Mouse (Mus musculus): ENCODE measurements around the gene Nprl2.

The Nprl2 gene

DNA sequence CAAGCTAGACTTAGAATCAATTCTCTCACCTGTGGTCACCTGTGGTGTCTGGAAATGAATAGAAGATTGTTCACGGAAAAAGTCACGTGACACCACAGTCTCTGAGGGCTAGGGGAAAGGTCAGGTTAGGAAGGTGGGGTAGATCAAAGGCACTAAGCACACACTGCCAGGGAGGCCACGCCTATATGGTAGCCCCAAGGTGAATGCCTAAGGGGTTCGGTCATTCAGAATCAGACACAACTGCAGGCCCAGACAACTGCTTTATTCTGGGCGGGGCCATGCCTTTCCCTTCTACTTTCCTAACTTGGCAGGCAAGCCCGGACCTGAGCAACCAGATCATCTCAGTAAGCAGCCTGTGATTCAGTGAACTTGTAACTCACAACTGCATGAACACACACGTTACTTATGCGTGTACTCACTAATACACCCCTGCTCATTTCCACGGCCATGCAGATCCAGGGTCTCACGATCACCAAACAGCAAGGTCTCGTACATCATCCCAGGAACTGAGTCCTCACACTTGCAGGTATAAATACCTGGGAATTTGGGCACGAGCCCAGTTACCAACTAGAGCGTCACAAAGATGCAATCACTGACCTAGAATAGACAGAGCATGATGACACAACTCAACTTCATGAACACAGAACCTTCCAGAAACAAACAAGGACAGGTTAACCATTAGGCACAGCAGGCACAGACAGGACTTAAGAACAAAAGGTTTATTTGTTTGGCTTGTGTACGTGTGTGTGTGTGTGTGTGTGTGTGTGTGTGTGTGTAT, 33.7 kb downstream of the Nprl2 start:
- no peak for DNase-seq (ENCODE audit: inconsistent age in 2 of 2, low spot score in 1 of 2)

DNA sequence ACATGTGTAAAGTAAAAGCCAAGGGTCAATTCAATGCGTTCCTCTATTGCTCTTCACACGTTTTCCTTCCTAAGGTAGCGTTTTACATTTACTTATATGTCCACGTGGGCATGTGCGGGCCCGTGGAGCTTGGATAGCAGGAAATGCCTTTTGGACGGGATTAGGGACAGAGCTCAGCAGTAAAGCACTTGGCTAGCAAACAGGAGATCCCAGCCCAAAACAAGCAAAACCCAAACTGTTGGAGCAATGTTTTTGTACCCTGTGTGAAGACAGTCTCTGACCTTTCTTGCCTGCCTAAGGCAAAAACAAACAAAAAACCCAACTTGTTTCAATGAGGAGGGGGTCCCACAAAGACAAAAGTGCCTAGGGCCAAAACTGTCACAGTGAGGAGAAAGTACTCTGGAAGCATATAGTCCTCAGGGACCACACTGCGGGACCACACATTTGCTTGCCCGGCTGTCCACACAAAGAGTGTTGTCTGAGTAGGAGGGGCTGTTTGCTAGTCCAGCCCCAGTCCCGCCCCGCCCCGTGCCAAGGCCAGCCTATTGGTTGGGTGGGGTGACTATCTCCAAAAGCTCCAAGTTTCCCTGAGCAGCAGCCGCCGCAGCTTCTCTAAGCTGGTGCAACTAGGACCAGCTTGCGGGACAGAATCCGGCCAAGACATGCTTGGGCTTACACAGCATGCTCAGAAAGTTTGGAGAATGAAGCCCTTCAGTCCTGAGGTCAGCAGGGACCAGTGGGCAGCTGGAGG, 34.5 kb downstream of the Nprl2 start, which contains the start of gene Hyal1:
Gene Hyal1 (plus strand): TSS at position 571 of the 751 bp plus-strand sequence.
- DNase-seq (ENCODE audit: inconsistent age in 2 of 2, low spot score in 1 of 2): peak; percentile 83 to 95

DNA sequence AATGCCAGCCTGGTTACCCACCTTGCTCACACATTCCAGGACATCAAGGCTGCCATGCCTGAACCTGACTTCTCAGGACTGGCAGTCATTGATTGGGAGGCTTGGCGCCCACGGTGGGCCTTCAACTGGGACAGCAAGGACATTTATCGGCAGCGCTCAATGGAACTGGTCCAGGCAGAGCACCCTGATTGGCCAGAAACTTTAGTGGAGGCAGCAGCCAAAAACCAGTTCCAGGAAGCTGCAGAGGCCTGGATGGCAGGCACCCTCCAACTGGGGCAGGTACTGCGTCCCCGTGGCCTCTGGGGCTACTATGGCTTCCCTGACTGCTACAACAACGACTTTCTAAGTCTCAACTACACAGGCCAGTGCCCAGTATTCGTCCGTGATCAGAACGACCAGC, 35.8 kb downstream of the Nprl2 start:
- DNase-seq (ENCODE audit: inconsistent age in 2 of 2, low spot score in 1 of 2): peak in 1 of 2 experiments; percentile 62

DNA sequence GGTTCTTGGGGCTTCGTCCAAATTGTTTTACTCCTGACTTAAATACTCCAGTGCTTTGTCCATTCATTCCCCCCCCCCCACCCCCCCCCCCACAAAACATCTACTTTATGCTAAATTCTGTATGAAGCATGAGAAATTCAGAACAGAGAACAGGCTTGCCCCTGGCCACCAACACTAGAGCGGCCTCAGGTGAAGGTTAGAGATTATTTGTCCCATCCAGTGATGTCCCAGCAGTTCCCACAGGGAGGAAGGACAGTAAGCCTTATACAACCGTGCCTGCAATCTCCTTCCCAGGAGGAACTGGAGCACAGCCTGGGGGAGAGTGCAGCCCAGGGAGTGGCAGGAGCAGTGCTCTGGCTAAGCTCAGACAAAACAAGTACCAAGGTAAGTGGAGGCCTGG, 36.6 kb downstream of the Nprl2 start, which contains the start of gene Naa80:
Gene Naa80 (plus strand): TSS at position 301 of the 400 bp plus-strand sequence.
- DNase-seq (ENCODE audit: inconsistent age in 2 of 2, low spot score in 1 of 2): no peak

- DNase-seq (ENCODE audit: inconsistent age in 2 of 2, low spot score in 1 of 2): peak; percentile 54 to 78
Measured at GRCm38 (mm10) chr9:107579023-107579900, 37.2 kb downstream of the Nprl2 start.

- peak; percentile 94 to 97 for DNase-seq (ENCODE audit: inconsistent age in 2 of 2, low spot score in 1 of 2)
Measured at GRCm38 (mm10) chr9:107580501-107581317, 38.7 kb downstream of the Nprl2 start, which contains the start of gene Hyal3. Hyal3 (plus strand) TSS chr9:107580818.

- DNase-seq (ENCODE audit: inconsistent age in 2 of 2, low spot score in 1 of 2): no peak
Measured at GRCm38 (mm10) chr9:107581584-107581983, 39.6 kb downstream of the Nprl2 start.

DNA sequence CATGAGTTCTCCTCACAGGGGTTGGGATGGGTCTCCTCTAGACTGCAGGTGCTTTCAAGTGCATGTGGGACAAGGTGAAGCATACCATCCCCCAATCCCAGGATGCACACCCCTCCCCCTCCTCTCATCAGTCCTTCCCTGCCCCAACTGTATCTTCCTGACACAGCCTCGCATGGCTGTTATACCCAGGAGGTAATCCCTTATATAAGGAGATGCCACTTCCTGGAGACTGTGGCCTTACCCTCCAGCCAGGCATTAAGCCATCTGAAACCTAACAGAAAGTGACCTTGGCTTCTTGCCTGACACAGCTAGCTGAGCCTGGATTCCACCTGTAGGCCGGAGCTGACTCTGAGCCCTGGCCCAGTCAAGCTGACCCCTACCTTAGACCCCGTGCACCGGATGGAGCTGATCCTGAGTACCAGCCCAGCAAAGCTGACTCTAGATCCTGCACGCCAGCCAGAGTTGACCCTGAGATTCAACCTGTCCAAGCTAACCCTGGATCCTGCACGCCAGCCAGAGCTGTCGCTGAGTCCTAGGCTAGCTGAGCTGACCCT, 40.6 kb downstream of the Nprl2 start:
- DNase-seq (ENCODE audit: inconsistent age in 2 of 2, low spot score in 1 of 2): peak in 1 of 2 experiments; percentile 69

DNA sequence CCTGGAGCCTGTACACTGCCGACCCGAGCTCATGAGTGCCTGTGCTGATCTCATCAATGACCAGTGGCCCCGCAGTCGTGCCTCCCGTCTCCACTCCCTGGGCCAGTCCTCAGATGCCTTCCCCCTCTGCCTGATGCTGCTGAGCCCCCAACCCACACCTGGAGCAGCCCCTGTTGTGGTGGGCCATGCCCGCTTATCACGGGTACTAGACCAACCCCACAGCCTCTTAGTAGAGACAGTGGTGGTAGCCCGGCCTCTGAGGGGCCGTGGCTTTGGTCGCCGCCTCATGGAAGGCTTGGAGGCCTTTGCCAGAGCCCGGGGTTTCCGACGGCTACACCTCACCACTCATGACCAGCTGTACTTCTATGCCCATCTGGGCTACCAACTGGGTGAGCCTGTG, 41.1 kb downstream of the Nprl2 start:
- peak in 1 of 2 experiments; percentile 54 for DNase-seq (ENCODE audit: inconsistent age in 2 of 2, low spot score in 1 of 2)

GRCm38 (mm10) chr9:107586504-107586903, 44.5 kb downstream of the Nprl2 start:
- no peak for DNase-seq (ENCODE audit: inconsistent age in 2 of 2, low spot score in 1 of 2)

DNA sequence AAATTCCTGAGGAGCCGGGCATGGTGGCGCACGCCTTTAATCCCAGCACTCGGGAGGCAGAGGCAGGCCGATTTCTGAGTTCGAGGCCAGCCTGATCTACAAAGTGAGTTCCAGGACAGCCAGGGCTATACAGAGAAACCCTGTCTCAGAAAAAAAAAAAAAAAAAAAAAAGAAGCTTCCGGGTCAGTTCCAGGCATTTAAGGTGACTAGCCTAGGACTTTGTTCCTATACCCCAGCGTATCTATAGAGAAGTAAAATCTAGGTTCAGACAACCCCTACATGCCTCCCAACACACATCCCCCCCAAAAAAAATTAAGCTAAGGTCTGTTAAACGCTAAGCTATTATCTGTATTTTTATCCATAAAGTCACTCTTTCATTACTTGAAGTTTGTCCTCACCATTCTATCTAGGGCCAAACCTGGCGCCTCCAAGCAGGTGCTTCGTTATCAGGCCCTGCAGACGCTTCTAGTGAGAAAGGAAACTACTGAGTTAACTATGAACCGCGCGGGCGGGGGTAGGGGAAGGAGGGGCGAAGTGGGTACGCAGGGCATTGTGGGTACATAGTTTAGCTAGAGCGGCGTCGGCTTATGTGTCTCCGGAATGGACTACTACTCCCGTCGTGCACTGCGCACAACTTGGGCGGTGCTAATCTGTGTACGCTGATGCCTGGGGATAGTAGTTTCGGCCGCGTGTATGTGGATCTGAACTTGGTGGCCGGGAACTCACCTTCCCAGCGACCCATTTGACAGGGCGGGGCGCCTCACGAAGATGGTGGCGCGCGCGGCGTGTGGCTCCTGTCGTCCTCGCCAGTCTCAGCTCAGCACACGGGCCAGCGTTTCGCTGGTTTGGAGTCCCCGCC, 45.2 kb downstream of the Nprl2 start, which contains the start of gene Ifrd2:
Gene Ifrd2 (plus strand): TSS at position 669 of the 859 bp plus-strand sequence.
- peak; percentile 97 to 98 for DNase-seq (ENCODE audit: inconsistent age in 2 of 2, low spot score in 1 of 2)

DNA sequence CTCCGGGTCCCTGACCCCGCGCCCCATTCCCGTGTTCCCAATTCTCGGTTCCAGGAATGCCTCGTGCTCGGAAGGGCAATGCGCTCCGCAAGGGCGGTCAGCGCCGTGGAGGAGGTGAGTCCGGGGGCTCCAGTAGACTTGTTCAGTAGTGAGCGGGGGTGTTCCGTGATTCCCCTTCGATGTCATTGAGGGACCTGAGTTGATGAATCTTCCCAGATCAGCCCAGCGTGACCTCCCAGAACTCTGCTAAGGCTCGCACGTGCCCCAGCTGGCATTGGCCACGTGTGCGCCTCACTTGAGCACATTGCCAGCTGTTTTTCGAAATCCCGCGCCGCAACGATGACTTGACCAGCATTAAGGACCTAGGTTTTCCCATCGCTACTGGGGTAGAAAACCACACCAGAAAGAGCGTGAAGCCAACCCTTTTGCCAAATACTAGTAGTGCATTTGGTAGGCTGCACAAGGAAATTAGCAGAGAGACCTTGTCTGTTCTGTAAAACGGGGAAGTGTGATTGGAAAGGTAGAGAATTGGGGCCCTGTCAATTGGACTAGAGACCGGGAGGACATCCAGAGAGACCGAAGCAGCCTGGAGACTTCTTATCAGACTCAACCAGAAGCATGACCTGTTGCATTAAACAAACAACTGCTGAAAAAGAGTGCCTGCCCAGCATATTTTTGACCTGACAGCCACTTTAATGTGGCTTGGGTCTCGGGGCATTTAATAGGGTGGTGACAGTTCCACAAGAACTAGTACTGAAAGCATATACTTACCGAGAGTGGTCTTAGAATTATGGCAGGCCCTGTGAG, 46.0 kb downstream of the Nprl2 start:
- no peak for DNase-seq (ENCODE audit: inconsistent age in 2 of 2, low spot score in 1 of 2)

DNA sequence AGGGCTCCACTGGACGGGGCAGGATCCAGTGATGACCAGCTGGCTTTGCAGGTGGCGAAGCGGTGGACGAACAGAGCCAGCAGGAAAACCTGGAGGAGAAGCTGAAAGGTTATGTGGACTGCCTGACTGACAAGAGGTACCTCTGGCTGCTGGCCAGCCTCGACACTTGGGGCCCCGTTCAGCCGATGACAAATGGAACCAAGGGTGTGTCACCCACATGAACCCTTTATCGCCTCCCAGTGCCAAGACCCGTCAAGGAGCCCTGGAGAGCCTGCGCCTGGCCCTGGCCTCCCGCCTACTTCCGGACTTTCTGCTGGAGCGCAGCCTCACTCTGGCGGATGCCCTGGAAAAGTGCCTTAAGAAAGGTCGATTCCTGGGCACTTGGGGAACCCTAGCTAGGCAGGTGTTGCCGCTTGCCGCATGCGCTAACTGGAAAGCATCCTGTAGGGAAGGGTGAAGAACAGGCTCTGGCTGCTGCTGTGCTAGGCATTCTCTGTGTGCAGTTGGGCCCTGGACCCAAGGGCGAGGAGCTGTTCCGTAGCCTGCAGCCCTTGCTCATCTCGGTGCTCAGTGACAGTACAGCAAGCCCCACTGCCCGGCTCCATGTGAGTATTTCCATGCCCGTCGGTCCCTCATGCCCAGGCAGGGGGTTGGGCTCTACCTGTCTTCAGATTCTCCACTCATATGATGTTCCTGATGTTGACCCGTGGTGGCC, 48.2 kb downstream of the Nprl2 start:
- peak in 1 of 2 experiments; percentile 56 for DNase-seq (ENCODE audit: inconsistent age in 2 of 2, low spot score in 1 of 2)

GRCm38 (mm10) chr9:107590773-107591060, 48.7 kb downstream of the Nprl2 start:
- no peak for DNase-seq (ENCODE audit: inconsistent age in 2 of 2, low spot score in 1 of 2)

DNA sequence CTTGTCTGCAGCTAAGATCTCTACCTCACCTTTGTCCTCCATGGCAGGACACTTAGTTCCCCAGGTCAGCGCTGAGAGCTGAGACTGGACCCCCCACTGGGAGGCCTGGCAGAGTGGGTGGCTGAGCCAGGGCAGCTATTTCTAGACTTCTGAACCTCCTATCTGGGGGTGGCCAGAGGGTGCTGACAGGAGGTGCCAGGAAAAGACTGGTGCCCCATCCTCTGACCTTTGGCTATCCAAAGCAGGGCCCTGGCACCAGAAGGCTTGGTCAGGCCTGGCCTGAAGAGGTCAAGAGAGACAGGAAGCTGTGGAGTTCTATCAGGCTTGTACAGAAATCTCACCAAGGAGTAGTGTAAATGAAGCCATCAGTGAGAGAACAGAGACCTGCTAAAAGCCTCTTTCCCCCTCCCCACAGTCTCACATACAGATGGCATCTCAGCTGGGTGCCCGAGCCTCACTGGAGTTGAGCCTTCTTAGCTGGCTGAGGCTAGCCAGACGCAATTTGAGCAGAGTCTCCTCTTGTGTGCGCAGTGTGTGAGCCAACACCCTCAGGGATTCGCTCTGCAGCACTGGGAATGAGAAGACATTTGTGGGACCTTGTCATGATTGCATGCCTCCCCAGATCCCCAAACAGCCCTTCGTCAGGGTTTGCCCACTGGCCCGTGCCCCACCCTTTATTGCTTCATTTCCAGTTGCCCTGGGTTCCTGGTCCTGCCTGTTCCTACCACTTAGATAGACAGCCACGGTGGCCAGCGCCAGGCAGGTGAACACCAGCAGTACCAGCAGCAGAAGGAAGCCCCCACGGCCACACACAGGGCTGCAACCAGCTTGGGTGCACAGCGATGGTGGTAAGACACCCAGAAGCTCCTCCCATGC, 51.3 kb downstream of the Nprl2 start:
- DNase-seq (ENCODE audit: inconsistent age in 2 of 2, low spot score in 1 of 2): no peak

GRCm38 (mm10) chr9:107594281-107595062, 52.4 kb downstream of the Nprl2 start:
- no peak for DNase-seq (ENCODE audit: inconsistent age in 2 of 2, low spot score in 1 of 2)
